Mouse (Mus musculus) megakaryocyte, embryonic 14.5 days (primary cell): ENCODE data around the gene Slc11a1.

Experiments used
- FLI1 ChIP-seq: IDR thresholded peaks from 2 replicates; pipeline ENCODE4 v1.6.1; 2012; ENCODE audit warnings: low read length, inconsistent platforms, mixed read lengths
- GATA1 ChIP-seq: IDR thresholded peaks from 3 replicates; pipeline ENCODE4 v1.6.1; 2012; ENCODE audit warnings: mixed read lengths, low read length, inconsistent platforms, borderline replicate concordance

GRCm38 (mm10) chr1:74400531-74400930, 25.5 kb downstream of the Slc11a1 start:
- TF ChIP-seq GATA1 (no peak), FLI1 (no peak)
